Mouse (Mus musculus) neural tube, embryonic 12.5 days (tissue): ENCODE data around the gene Mnx1. TPM values are rescaled to one million over a fixed set of nuclear protein-coding genes. Genes with fewer than 3 reads are reported as not detected.
"Not testable (repeated sequence)": the region's sequence is repeated elsewhere in the genome, so short reads cannot be mapped to it uniquely, and the experiment has no call there.

Source experiments
- ATAC-seq: fragments of 200-750 bp; cut with Nextera tagmentation; 2 replicates; pipeline ENCODE4 v1.8.0; 2017; ENCODE audit warnings: low read depth, mild to moderate bottlenecking, moderate TSS enrichment, moderate library complexity; ENCODE audit not compliant: low FRiP score
- H3K27ac ChIP-seq: fragments of 300-500 bp; sonication (generic); 2 replicates; pipeline ENCODE4 v1.5.1; 2016
- H3K27me3 ChIP-seq: fragments of 300-500 bp; sonication (generic); replicated peaks from 2 replicates; pipeline ENCODE4 v1.6.1; 2016; ENCODE audit warnings: mild to moderate bottlenecking
- H3K36me3 ChIP-seq: fragments of 300-500 bp; sonication (generic); 2 replicates; pipeline ENCODE4 v1.6.1; 2016; ENCODE audit warnings: mild to moderate bottlenecking
- H3K4me1 ChIP-seq: fragments of 300-500 bp; sonication (generic); 2 replicates; pipeline ENCODE4 v1.6.1; 2016
- H3K4me2 ChIP-seq: fragments of 300-500 bp; sonication (generic); replicated peaks from 2 replicates; pipeline ENCODE4 v1.6.1; 2016; ENCODE audit warnings: mild to moderate bottlenecking
- H3K4me3 ChIP-seq: fragments of 300-500 bp; sonication (generic); 2 replicates; pipeline ENCODE4 v1.5.1; 2016
- H3K9ac ChIP-seq: fragments of 300-500 bp; sonication (generic); 2 replicates; pipeline ENCODE4 v1.6.1; 2016; ENCODE audit warnings: mild to moderate bottlenecking
- H3K9me3 ChIP-seq: fragments of 300-500 bp; sonication (generic); 2 replicates; pipeline ENCODE4 v1.6.1; 2016; ENCODE audit warnings: mild to moderate bottlenecking
- WGBS: fragments of 180-500 bp; shearing (Covaris S2); methylation state at CpG from one replicate; pipeline ENCODE4 v1.1.7; 2016; 5-methylcytosine and 5-hydroxymethylcytosine counted together
- polyA plus RNA-seq: library from polyadenylated mRNA; unstranded; fragments of >200 nt; fragmentation: Nextera tagmentation; extraction: Ambion mirVana; gene quantifications from 2 replicates; pipeline ENCODE4 v1.2.1, GENCODE M21; 2016

The Mnx1 gene
- polyA plus RNA-seq, 1 experiment from 2014 or later: 6.9 TPM

GRCm38 (mm10) chr5:29462943-29463686 is 15.2 kb downstream of the Mnx1 start:
- WGBS: 52% methylated on average over 9 of the region's 9 CpGs
- Histone ChIP-seq H3K36me3 (0 out of 2 replicates have a peak, but pooled peaks cover 7% of the 10 kb centered on the region), H3K4me3 (no peak overlapping the region), H3K4me1 (peaks cover 7% of the 10 kb centered on the region), H3K27ac (no peak overlapping the region), H3K9ac (no peak overlapping the region), H3K27me3 (peaks cover 28% of the 10 kb centered on the region), H3K4me2 (no peak overlapping the region), H3K9me3 (no peaks in the 10 kb centered on the region)
- no peak for ATAC-seq

- no peaks in the 10 kb centered on the region for H3K4me1 ChIP-seq
- no peaks in the 10 kb centered on the region for H3K27me3 ChIP-seq
- H3K36me3 ChIP-seq: peaks cover 42% of the 10 kb centered on the region
- no peaks in the 10 kb centered on the region for H3K9me3 ChIP-seq
- H3K4me3 ChIP-seq: no peak overlapping the region
- 80% methylated on average over 5 of the region's 5 CpGs for WGBS
- no peak for ATAC-seq
- no peak overlapping the region for H3K4me2 ChIP-seq
- H3K27ac ChIP-seq: no peak overlapping the region
- no peak overlapping the region for H3K9ac ChIP-seq
These were observed 21.2 kb downstream of the Mnx1 start for GRCm38 (mm10) chr5:29456895-29457656.

GRCm38 (mm10) chr5:29452352-29452751 is 25.9 kb downstream of the Mnx1 start:
- H3K4me1 ChIP-seq: no peaks in the 10 kb centered on the region
- H3K4me3 ChIP-seq: no peak overlapping the region
- 70% methylated on average over 4 of the region's 4 CpGs for WGBS
- H3K9me3 ChIP-seq: no peaks in the 10 kb centered on the region
- H3K27me3 ChIP-seq: no peaks in the 10 kb centered on the region
- H3K36me3 ChIP-seq: peaks cover 70% of the 10 kb centered on the region
- no peak for ATAC-seq
- no peak overlapping the region for H3K27ac ChIP-seq
- no peak overlapping the region for H3K4me2 ChIP-seq
- no peak overlapping the region for H3K9ac ChIP-seq

- H3K4me2 ChIP-seq: no peak overlapping the region
- H3K36me3 ChIP-seq: peaks cover 86% of the 10 kb centered on the region
- 96% methylated on average over 2 of the region's 2 CpGs for WGBS
- ATAC-seq: no peak
- H3K9ac ChIP-seq: no peak overlapping the region
- H3K27me3 ChIP-seq: no peaks in the 10 kb centered on the region
- H3K9me3 ChIP-seq: no peaks in the 10 kb centered on the region
- no peak overlapping the region for H3K4me3 ChIP-seq
- H3K27ac ChIP-seq: no peak overlapping the region
- H3K4me1 ChIP-seq: no peaks in the 10 kb centered on the region
These were observed 33.0 kb downstream of the Mnx1 start for GRCm38 (mm10) chr5:29445275-29445674.

- ATAC-seq, H3K4me3 ChIP-seq, H3K27ac ChIP-seq, H3K9me3 ChIP-seq, H3K27me3 ChIP-seq, H3K9ac ChIP-seq: not testable (repeated sequence)
- Histone ChIP-seq H3K4me1 (peaks cover 18% of the 10 kb centered on the region), H3K4me2 (peak overlapping the region; percentile 98; the same call in 1 of the 2 replicates), H3K36me3 (peaks cover 55% of the 10 kb centered on the region)
- WGBS: 92% methylated on average over 6 of the region's 6 CpGs
These were observed 41.5 kb downstream of the Mnx1 start for GRCm38 (mm10) chr5:29436728-29437127.

GRCm38 (mm10) chr5:29435491-29435890 is 42.8 kb downstream of the Mnx1 start:
- H3K9me3 ChIP-seq: no peaks in the 10 kb centered on the region
- ATAC-seq: no peak

GRCm38 (mm10) chr5:29434872-29435358 is 43.4 kb downstream of the Mnx1 start:
- no peaks in the 10 kb centered on the region for H3K9me3 ChIP-seq
- H3K27ac ChIP-seq: no peak overlapping the region
- 0% methylated on average over 48 of the region's 48 CpGs for WGBS
- H3K36me3 ChIP-seq: peaks cover 36% of the 10 kb centered on the region
- peak overlapping the region; percentile 98 for H3K4me2 ChIP-seq
- peak overlapping the region; percentile 81 for H3K9ac ChIP-seq
- H3K4me1 ChIP-seq: peaks cover 18% of the 10 kb centered on the region
- H3K27me3 ChIP-seq: no peaks in the 10 kb centered on the region
- ATAC-seq: peak; percentile 73
- H3K4me3 ChIP-seq: peak overlapping the region; percentile 78

More at GRCm38 (mm10) chr5:29435491-29435890, 42.8 kb downstream of the Mnx1 start:
- no peaks in the 10 kb centered on the region for H3K27me3 ChIP-seq
- peaks cover 18% of the 10 kb centered on the region for H3K4me1 ChIP-seq
- H3K27ac ChIP-seq: no peak overlapping the region
- H3K4me3 ChIP-seq: peak overlapping the region; percentile 78
- peak overlapping the region; percentile 98 for H3K4me2 ChIP-seq
- WGBS: 51% methylated on average over 8 of the region's 8 CpGs
- peak overlapping the region; percentile 81 for H3K9ac ChIP-seq
- H3K36me3 ChIP-seq: peaks cover 42% of the 10 kb centered on the region

- H3K9me3 ChIP-seq: no peaks in the 10 kb centered on the region
- peak within 1 kb of the TSS; percentile 81 for H3K9ac ChIP-seq
- H3K4me3 ChIP-seq: peak within 1 kb of the TSS; percentile 78
- 4% methylated on average over 29 of the region's 29 CpGs for WGBS
- peak; percentile 97 for ATAC-seq
- no peaks in the 10 kb centered on the region for H3K27me3 ChIP-seq
- H3K4me2 ChIP-seq: peak within 1 kb of the TSS; percentile 98
- H3K4me1 ChIP-seq: peaks cover 18% of the 10 kb centered on the region
- H3K36me3 ChIP-seq: peaks cover 31% of the 10 kb centered on the region
- H3K27ac ChIP-seq: no peak within 1 kb of the TSS
These were observed 43.9 kb downstream of the Mnx1 start, which contains the start of gene Nom1 for GRCm38 (mm10) chr5:29434228-29434871. Nom1 (plus strand) TSS chr5:29434664.

- not testable (repeated sequence) for H3K27me3 ChIP-seq, H3K27ac ChIP-seq, H3K4me2 ChIP-seq, H3K9me3 ChIP-seq, ATAC-seq, H3K4me3 ChIP-seq, H3K9ac ChIP-seq, H3K4me1 ChIP-seq, H3K36me3 ChIP-seq
- 60% methylated on average over 3 of the region's 3 CpGs for WGBS
These were observed 54.9 kb downstream of the Mnx1 start for GRCm38 (mm10) chr5:29423330-29423729.

Other genes with a start within 250 kb of the Mnx1 start
- 17.6 and 19.6 TPM in 2 replicates for gene Lmbr1, start 100.1 kb downstream of the Mnx1 start, polyA plus RNA-seq
- gene Nom1, start 43.8 kb downstream of the Mnx1 start, polyA plus RNA-seq: 23.5 and 25.0 TPM in 2 replicates
- 43.3 and 45.1 TPM in 2 replicates for gene Ube3c, start 90.8 kb upstream of the Mnx1 start, polyA plus RNA-seq